In the genomic region with DNA sequence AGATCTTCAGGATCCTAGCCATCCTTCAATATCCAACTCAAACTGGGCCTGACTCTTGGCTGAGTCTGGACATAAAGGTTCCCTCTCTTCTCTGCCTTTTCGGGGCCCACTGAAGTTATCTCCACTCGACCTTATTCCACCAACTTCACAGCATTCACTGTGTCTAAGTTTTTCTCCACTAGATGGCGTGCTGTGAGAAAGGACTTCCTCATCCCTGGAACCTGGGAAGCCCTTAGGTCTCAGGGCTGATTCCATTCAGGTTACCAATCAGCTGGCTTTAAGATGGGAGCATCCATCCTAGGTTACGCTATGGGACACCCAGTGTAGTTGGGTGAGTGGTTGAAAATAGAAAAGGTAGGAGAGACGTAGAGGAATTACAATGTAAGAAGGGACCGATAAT, we compare ENCODE assay signal across 10 mouse cellular contexts. TPM values are rescaled to one million over a fixed set of nuclear protein-coding genes. Genes with fewer than 3 reads are reported as not detected.
DNase-seq lines count a peak whose midpoint lies in the region; ATAC-seq and TF ChIP-seq lines count a peak whose summit lies in the region.
"Had no signal": no experiment of that assay in that cellular context is flagged by ENCODE, and none has a peak within 500 bp of the region (broad histone marks: within the 10 kb centered on the region; RNA-seq: fewer than 3 reads in every experiment).

No protein-coding gene starts in this region.

- 67% methylated on average over 6 of the region's 6 CpGs for WGBS in forebrain, postnatal 0 days
- WGBS in forebrain, embryonic 15.5 days, result 69% methylated on average over 6 of the region's 6 CpGs
- WGBS in midbrain, embryonic 14.5 days, result 68% methylated on average over 6 of the region's 6 CpGs
- 66% methylated on average over 6 of the region's 6 CpGs for WGBS in midbrain, embryonic 11.5 days

- H3K4me3 ChIP-seq in forebrain, postnatal 0 days (ENCODE audit: low read depth, low read length), result no peak overlapping the region
- no peak overlapping the region for H3K4me3 ChIP-seq in forebrain, embryonic 15.5 days
- no peak overlapping the region for H3K4me3 ChIP-seq in midbrain, embryonic 14.5 days (replicated peaks; ENCODE audit: low read depth, low read length)
- no peak overlapping the region for H3K4me3 ChIP-seq in midbrain, embryonic 11.5 days (ENCODE audit: low read depth, low read length)
- H3K4me3 ChIP-seq: embryonic facial prominence, embryonic 13.5 days; heart, embryonic 13.5 days had no signal

- no peaks in the 10 kb centered on the region for H3K4me1 ChIP-seq in forebrain, postnatal 0 days (ENCODE audit: insufficient read depth)
- no peaks in the 10 kb centered on the region for H3K4me1 ChIP-seq in forebrain, embryonic 15.5 days
- H3K4me1 ChIP-seq in midbrain, embryonic 14.5 days (ENCODE audit: control insufficient read depth, insufficient read depth, low read length), result no peaks in the 10 kb centered on the region
- no peaks in the 10 kb centered on the region for H3K4me1 ChIP-seq in midbrain, embryonic 11.5 days (ENCODE audit: control insufficient read depth, insufficient read depth, low read length)
- H3K4me1 ChIP-seq: heart, embryonic 13.5 days had no signal

- H3K27me3 ChIP-seq in forebrain, postnatal 0 days (ENCODE audit: insufficient read depth, low read length), result no peaks in the 10 kb centered on the region
- H3K27me3 ChIP-seq in forebrain, embryonic 15.5 days, result no peaks in the 10 kb centered on the region
- H3K27me3 ChIP-seq in midbrain, embryonic 14.5 days (ENCODE audit: control insufficient read depth, insufficient read depth, low read length), result no peaks in the 10 kb centered on the region
- H3K27me3 ChIP-seq in midbrain, embryonic 11.5 days (ENCODE audit: control insufficient read depth, insufficient read depth, low read length), result no peaks in the 10 kb centered on the region
- no peaks in the 10 kb centered on the region for H3K27me3 ChIP-seq in splenic B cell, adult 2 months (ENCODE audit: control insufficient read depth, insufficient read depth, low read length, poor library complexity, severe bottlenecking)
- H3K27me3 ChIP-seq: embryonic facial prominence, embryonic 13.5 days had no signal

- ATAC-seq in forebrain, postnatal 0 days, result no peak
- no peak for ATAC-seq in forebrain, embryonic 15.5 days (replicated peaks)
- no peak for ATAC-seq in midbrain, embryonic 14.5 days (ENCODE audit: low FRiP score, low TSS enrichment)
- no peak for ATAC-seq in midbrain, embryonic 11.5 days (ENCODE audit: low FRiP score)

- H3K9me3 ChIP-seq in forebrain, postnatal 0 days (ENCODE audit: low read length), result no peaks in the 10 kb centered on the region
- H3K9me3 ChIP-seq in forebrain, embryonic 15.5 days, result no peaks in the 10 kb centered on the region
- H3K9me3 ChIP-seq in midbrain, embryonic 14.5 days (ENCODE audit: control insufficient read depth, low read length), result no peaks in the 10 kb centered on the region
- H3K9me3 ChIP-seq in midbrain, embryonic 11.5 days (ENCODE audit: control insufficient read depth, low read length), result no peaks in the 10 kb centered on the region
- H3K9me3 ChIP-seq: embryonic facial prominence, embryonic 13.5 days; heart, embryonic 13.5 days had no signal

- TF ChIP-seq CTCF in forebrain, postnatal 0 days (IDR thresholded peaks at IDR 0.05; ENCODE audit: low read depth), result peak; percentile 37; the same call in 1 of the 2 replicates

- H3K27ac ChIP-seq in forebrain, postnatal 0 days (ENCODE audit: low read depth, low read length), result no peak overlapping the region
- H3K27ac ChIP-seq in forebrain, embryonic 15.5 days (replicated peaks), result no peak overlapping the region
- no peak overlapping the region for H3K27ac ChIP-seq in midbrain, embryonic 14.5 days (replicated peaks; ENCODE audit: low read depth, low read length)
- H3K27ac ChIP-seq in midbrain, embryonic 11.5 days (ENCODE audit: low read depth, low read length), result no peak overlapping the region
- H3K27ac ChIP-seq: embryonic facial prominence, embryonic 13.5 days; heart, embryonic 13.5 days had no signal

- H3K36me3 ChIP-seq in forebrain, postnatal 0 days (ENCODE audit: insufficient read depth), result no peaks in the 10 kb centered on the region
- no peaks in the 10 kb centered on the region for H3K36me3 ChIP-seq in forebrain, embryonic 15.5 days
- H3K36me3 ChIP-seq in midbrain, embryonic 14.5 days (ENCODE audit: control insufficient read depth, insufficient read depth, low read length), result no peaks in the 10 kb centered on the region
- H3K36me3 ChIP-seq in midbrain, embryonic 11.5 days (ENCODE audit: control insufficient read depth, insufficient read depth, low read length), result no peaks in the 10 kb centered on the region
- no peaks in the 10 kb centered on the region for H3K36me3 ChIP-seq in splenic B cell, adult 2 months (ENCODE audit: control insufficient read depth, insufficient read depth, low read length, poor library complexity, severe bottlenecking)
- H3K36me3 ChIP-seq: heart, embryonic 13.5 days had no signal

- H3K4me2 ChIP-seq in forebrain, postnatal 0 days (ENCODE audit: low read depth), result no peak overlapping the region
- no peak overlapping the region for H3K4me2 ChIP-seq in forebrain, embryonic 15.5 days (replicated peaks)
- no peak overlapping the region for H3K4me2 ChIP-seq in midbrain, embryonic 14.5 days (ENCODE audit: low read length)
- no peak overlapping the region for H3K4me2 ChIP-seq in midbrain, embryonic 11.5 days
- H3K4me2 ChIP-seq: embryonic facial prominence, embryonic 13.5 days; heart, embryonic 13.5 days had no signal

- no peak overlapping the region for H3K9ac ChIP-seq in forebrain, postnatal 0 days
- no peak overlapping the region for H3K9ac ChIP-seq in forebrain, embryonic 15.5 days (replicated peaks)
- H3K9ac ChIP-seq in midbrain, embryonic 14.5 days (replicated peaks; ENCODE audit: low read length), result no peak overlapping the region
- H3K9ac ChIP-seq in midbrain, embryonic 11.5 days (ENCODE audit: low read length), result no peak overlapping the region
- H3K9ac ChIP-seq: embryonic facial prominence, embryonic 13.5 days; heart, embryonic 13.5 days had no signal

- DNase-seq in forebrain, postnatal 0 days, result no peak
- peak; percentile 13 for DNase-seq in midbrain, embryonic 14.5 days
- DNase-seq in midbrain, embryonic 11.5 days (ENCODE audit: low spot score, missing footprints), result no peak
- DNase-seq in c-Kit-positive CD71-negative TER-119-negative erythroid progenitor cells, embryonic 14.5 days (ENCODE audit: low read depth), result peak; percentile 24
- peak; percentile 16 for DNase-seq in splenic B cell, adult 2 months (ENCODE audit: low read depth, low spot score)
- no peak for DNase-seq in layer of hippocampus, adult 11-12 months (ENCODE audit: low spot score)
- no peak for DNase-seq in spleen, postnatal 36 days (ENCODE audit: low spot score in 2 of 2)

RNA-seq across cellular contexts. Expression of a gene that starts 7.7 kb away (rescaled TPM):
- 4.2 and 7.5 TPM in 2 replicates for total RNA-seq in forebrain, postnatal 0 days (2014; rRNA removed)
- 14.0 and 15.6 TPM in 2 replicates for polyA plus RNA-seq in forebrain, postnatal 0 days (2015; fragmentation: Nextera tagmentation; extraction: Ambion mirVana)
- polyA plus RNA-seq in forebrain, embryonic 15.5 days (2015; fragmentation: Nextera tagmentation; extraction: Ambion mirVana), result 5.9 and 6.4 TPM in 2 replicates
- polyA plus RNA-seq in midbrain, embryonic 14.5 days (2014; fragmentation: Nextera tagmentation; extraction: Ambion mirVana), result 1.1 and 6.0 TPM in 2 replicates
- polyA plus RNA-seq in midbrain, embryonic 11.5 days (2014; fragmentation: Nextera tagmentation; extraction: Ambion mirVana), result 14.5 and 17.2 TPM in 2 replicates

Comparison
In these comparisons a context has a peak if more than half of its experiments do, and no peak if none do; other contexts are left out.
1. DNase-seq: peak in midbrain, embryonic 14.5 days (single experiment), c-Kit-positive CD71-negative TER-119-negative erythroid progenitor cells, embryonic 14.5 days (single experiment) and splenic B cell, adult 2 months (single experiment); none in forebrain, postnatal 0 days (single experiment), midbrain, embryonic 11.5 days (single experiment), layer of hippocampus, adult 11-12 months (single experiment) and spleen, postnatal 36 days (0 of 2).